Mouse (Mus musculus) lung, embryonic 15.5 days (tissue): ENCODE data around the gene Gsc2. TPM values are rescaled to one million over a fixed set of nuclear protein-coding genes. Genes with fewer than 3 reads are reported as not detected.

Experiments
- ATAC-seq: fragments of 200-750 bp; cut with Nextera tagmentation; 2 replicates; pipeline ENCODE4 v1.8.0; 2017; ENCODE audit warnings: moderate number of reproducible peaks, borderline replicate concordance; ENCODE audit not compliant: low FRiP score, low TSS enrichment; ENCODE audit errors: extremely low read depth
- H3K27ac ChIP-seq: fragments of 300-500 bp; sonication (generic); 2 replicates; pipeline ENCODE4 v1.5.1; 2015; ENCODE audit warnings: moderate library complexity, mild to moderate bottlenecking, inconsistent platforms
- H3K27me3 ChIP-seq: fragments of 300-500 bp; sonication (generic); 2 replicates; pipeline ENCODE4 v1.6.1; 2015; ENCODE audit warnings: inconsistent platforms
- H3K36me3 ChIP-seq: fragments of 300-500 bp; sonication (generic); 2 replicates; pipeline ENCODE4 v1.6.1; 2015; ENCODE audit warnings: inconsistent platforms
- H3K4me1 ChIP-seq: fragments of 300-500 bp; sonication (generic); 2 replicates; pipeline ENCODE4 v1.6.1; 2015; ENCODE audit warnings: inconsistent platforms
- H3K4me2 ChIP-seq: fragments of 300-500 bp; sonication (generic); 2 replicates; pipeline ENCODE4 v1.6.1; 2015; ENCODE audit warnings: inconsistent platforms, mild to moderate bottlenecking, moderate library complexity
- H3K4me3 ChIP-seq: fragments of 300-500 bp; sonication (generic); 2 replicates; pipeline ENCODE4 v1.5.1; 2015; ENCODE audit warnings: mild to moderate bottlenecking, inconsistent platforms
- H3K9ac ChIP-seq: fragments of 300-500 bp; sonication (generic); 2 replicates; pipeline ENCODE4 v1.6.1; 2015; ENCODE audit warnings: inconsistent platforms
- H3K9me3 ChIP-seq: fragments of 300-500 bp; sonication (generic); 2 replicates; pipeline ENCODE4 v1.6.1; 2016; ENCODE audit warnings: inconsistent platforms
- WGBS: fragments of 180-500 bp; shearing (Covaris S2); methylation state at CpG from one replicate; pipeline ENCODE4 v1.1.7; 2015; 5-methylcytosine and 5-hydroxymethylcytosine counted together
- polyA plus RNA-seq: library from polyadenylated mRNA; unstranded; fragments of >200 nt; fragmentation: Nextera tagmentation; extraction: Ambion mirVana; gene quantifications from 2 replicates; pipeline ENCODE4 v1.2.1, GENCODE M21; 2015

The Gsc2 gene
- polyA plus RNA-seq, 1 experiment from 2014 or later: not detected

DNA sequence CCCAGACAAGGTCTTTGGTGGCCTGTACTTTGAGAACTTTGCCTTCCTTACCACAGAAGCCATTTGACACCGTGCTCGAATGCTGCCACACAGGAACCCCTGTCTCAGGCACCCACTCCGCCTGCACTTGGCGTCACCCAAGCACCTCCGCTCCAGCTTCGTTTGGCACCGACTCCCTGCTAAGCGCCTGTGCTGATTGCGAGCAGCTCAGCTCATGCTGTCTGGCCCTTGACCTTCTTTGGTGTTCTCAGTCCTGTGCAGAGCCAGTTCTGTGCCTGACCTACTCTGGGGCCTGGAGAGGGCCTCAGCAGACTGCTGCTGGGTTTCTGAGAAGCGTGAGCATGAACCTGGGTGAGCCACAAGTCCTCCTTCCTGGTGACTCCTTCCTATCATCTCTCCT is 21.9 kb upstream of the Gsc2 start:
- Histone ChIP-seq H3K4me2 (no peak overlapping the region), H3K27me3 (no peaks in the 10 kb centered on the region; the same call in 1 of the 2 replicates), H3K27ac (no peak overlapping the region), H3K4me3 (no peak overlapping the region), H3K36me3 (no peaks in the 10 kb centered on the region), H3K9ac (no peak overlapping the region), H3K9me3 (no peaks in the 10 kb centered on the region), H3K4me1 (peaks cover 11% of the 10 kb centered on the region)
- 69% methylated on average over 10 of the region's 10 CpGs for WGBS
- no peak for ATAC-seq

DNA sequence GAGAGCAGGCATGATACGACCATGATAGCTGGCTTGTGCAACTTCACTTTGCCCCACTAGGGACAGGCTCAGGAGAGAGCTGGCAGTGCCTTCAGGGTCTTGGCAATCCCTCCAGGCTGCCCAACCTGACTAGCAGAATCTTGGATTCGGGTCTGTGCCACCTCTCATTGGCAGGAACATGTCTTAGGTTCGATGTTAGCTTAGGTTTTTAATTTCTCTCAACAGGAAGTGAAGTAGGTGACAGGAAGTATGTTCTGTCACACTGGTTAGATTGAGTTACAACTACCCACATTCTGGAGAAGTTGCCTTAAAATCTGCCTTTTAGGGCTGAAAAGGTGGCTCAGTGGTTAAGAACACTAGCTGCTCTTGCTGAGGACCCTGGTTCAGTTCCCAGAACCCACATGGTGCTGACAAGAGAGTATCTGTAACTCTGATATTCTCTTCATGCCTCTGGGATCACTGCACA is 19.6 kb upstream of the Gsc2 start:
- WGBS: 54% methylated on average over 3 of the region's 3 CpGs
- Histone ChIP-seq H3K27ac (no peak overlapping the region), H3K4me2 (no peak overlapping the region), H3K9me3 (no peaks in the 10 kb centered on the region), H3K4me1 (peaks cover 10% of the 10 kb centered on the region), H3K36me3 (no peaks in the 10 kb centered on the region), H3K4me3 (no peak overlapping the region), H3K9ac (no peak overlapping the region), H3K27me3 (no peaks in the 10 kb centered on the region; the same call in 1 of the 2 replicates)
- no peak for ATAC-seq

DNA sequence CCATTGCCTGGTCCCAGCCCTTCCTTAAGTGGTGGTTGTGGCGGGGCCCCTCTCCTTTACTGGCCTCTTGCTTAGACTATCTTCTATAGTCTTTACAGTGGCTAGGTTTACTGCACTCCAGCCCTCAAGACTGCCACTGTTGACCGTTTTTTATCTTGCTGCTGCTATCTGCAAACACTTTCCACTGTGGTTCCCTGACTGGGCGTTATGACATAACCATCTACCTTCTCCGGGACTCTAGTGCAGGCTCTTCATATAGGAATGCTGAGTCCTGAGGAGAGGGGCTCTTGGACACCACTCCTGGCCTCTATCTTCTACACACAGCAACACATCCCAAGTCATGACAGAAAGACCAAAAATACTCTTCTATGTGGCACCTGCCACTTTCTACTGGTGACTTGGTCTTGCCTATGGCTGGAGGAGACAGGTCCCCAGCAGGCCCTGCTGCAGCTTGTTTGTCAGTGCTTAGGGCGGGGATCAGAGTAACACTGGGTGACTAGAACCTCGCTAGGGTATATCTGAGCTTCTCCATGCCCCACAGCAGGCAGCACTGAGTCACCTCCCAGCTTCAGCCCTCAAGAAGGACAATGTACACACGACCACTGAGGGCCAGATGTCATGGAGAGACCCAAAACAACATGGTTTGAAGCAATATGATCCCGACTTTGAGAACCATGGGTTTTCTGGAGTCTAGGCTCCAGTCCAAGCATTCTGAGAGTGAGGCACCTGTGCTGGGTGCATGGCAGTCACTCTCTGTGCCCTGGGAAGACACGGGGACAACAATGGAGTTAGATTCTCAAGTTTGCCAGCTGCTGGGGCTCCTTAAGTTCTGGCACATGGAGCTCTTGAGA is 19.0 kb upstream of the Gsc2 start:
- WGBS: 56% methylated on average over 9 of the region's 9 CpGs
- H3K4me1 ChIP-seq: peaks cover 7% of the 10 kb centered on the region
- H3K4me3 ChIP-seq: no peak overlapping the region
- no peak overlapping the region for H3K4me2 ChIP-seq
- no peak for ATAC-seq
- no peaks in the 10 kb centered on the region for H3K9me3 ChIP-seq
- no peaks in the 10 kb centered on the region; the same call in 1 of the 2 replicates for H3K27me3 ChIP-seq
- no peaks in the 10 kb centered on the region for H3K36me3 ChIP-seq
- no peak overlapping the region for H3K9ac ChIP-seq
- no peak overlapping the region for H3K27ac ChIP-seq

DNA sequence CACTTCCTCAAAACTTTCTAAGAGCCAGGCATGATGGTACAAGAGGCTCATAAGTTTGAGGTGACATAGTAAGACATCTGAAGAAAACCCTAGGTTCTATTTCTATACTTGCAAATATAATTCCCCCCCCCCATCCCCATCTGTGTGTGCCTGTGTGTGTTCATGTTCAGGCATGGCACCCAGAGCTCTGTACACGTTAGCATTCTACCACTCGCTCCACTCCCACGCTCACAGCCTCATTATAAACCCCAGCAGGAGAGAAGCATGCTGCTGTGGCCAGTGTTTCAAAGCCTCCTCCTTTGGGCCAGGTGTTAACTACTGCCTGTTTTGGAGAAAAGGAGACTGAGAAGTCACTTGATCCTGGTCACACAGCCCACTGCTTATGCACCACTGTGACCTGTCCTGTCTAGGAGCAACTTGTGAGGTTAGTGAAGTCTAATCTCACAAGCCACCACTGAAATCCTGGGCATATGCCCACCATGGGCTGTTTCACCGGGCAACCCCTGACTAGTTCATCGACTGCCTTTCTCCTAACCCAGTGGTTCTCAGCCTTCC is 17.1 kb upstream of the Gsc2 start:
- Histone ChIP-seq H3K36me3 (no peaks in the 10 kb centered on the region), H3K27ac (no peak overlapping the region), H3K4me3 (no peak overlapping the region), H3K4me1 (peaks cover 7% of the 10 kb centered on the region), H3K4me2 (no peak overlapping the region), H3K27me3 (no peaks in the 10 kb centered on the region; the same call in 1 of the 2 replicates), H3K9me3 (no peaks in the 10 kb centered on the region), H3K9ac (no peak overlapping the region)
- no peak for ATAC-seq
- 66% methylated on average over 5 of the region's 5 CpGs for WGBS

DNA sequence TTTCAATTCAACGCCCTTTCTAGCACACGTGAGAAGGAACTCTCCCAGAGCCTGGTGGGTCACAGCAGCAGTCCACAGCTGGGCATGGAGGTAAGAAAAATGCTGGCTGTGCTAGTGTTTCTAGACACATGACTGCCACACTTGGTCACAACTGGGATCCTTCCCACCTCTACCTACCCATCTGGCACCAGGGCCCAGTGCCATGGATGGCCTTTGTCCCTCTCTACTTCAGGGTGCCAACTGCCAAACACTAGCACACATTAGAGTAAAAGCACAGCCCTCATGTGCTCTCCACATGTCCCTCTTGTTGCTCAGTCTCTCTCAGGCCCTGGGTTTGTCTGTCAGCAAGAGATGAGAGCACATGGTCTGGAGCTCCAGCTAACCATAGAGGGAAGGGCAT is 14.8 kb upstream of the Gsc2 start:
- H3K27me3 ChIP-seq: no peaks in the 10 kb centered on the region
- no peak for ATAC-seq
- no peak overlapping the region for H3K27ac ChIP-seq
- H3K4me3 ChIP-seq: no peak overlapping the region
- H3K9me3 ChIP-seq: no peaks in the 10 kb centered on the region
- peaks cover 13% of the 10 kb centered on the region for H3K4me1 ChIP-seq
- no peak overlapping the region for H3K9ac ChIP-seq
- 76% methylated on average over 2 of the region's 2 CpGs for WGBS
- 0 out of 2 replicates have a peak, but pooled peaks cover 6% of the 10 kb centered on the region for H3K36me3 ChIP-seq
- H3K4me2 ChIP-seq: no peak overlapping the region

DNA sequence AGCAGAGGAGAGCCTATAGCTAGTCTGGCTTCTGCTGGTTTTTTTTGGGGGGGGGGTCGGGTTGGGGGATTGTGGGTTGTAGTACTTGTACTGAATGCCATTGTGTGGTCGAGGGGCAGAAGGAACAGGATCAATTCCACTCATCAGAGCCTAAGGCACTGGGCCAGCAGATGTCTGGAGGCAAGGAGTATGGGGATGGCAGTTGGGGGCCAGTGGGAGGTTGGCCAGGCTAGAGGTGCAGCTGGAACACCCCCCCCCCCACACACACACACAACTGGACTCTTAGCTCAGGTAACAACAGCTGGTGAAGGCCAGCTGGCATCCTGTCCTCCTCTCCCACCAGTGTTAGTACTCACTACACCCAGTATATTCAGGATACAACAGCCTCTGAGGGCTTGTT is 14.4 kb upstream of the Gsc2 start:
- peak overlapping the region; percentile 97 for H3K4me2 ChIP-seq
- no peak for ATAC-seq
- H3K36me3 ChIP-seq: 0 out of 2 replicates have a peak, but pooled peaks cover 6% of the 10 kb centered on the region
- H3K27me3 ChIP-seq: no peaks in the 10 kb centered on the region
- H3K27ac ChIP-seq: peak overlapping the region; percentile 85
- H3K4me3 ChIP-seq: no peak overlapping the region
- peaks cover 13% of the 10 kb centered on the region for H3K4me1 ChIP-seq
- WGBS: 16% methylated on average over 2 of the region's 2 CpGs
- H3K9ac ChIP-seq: no peak overlapping the region
- H3K9me3 ChIP-seq: no peaks in the 10 kb centered on the region

DNA sequence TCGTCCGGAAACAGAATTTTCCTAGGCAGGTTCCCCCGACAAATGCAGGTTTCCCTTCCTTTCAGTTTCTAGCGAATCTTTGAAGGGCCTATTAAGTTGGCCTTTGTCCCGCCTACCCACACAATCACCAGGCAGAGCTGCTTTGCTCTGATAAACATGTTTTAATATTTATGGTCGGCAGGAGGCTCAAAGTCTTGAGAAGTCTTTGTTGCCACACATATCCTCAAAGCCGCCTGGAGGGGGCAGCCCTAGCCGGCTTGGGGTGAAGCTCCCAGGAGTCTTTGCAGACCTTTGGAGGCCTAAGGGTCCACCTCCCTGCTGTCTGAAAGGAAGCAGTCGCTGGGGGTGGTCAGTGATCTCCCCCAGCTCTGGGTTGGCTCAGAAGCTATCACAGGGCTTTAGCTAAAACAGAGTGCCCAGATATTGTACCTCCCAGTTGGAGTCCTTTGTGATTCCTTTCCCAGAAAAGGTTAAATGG is 13.8 kb upstream of the Gsc2 start:
- Histone ChIP-seq H3K9me3 (no peaks in the 10 kb centered on the region), H3K27ac (peak overlapping the region; percentile 85), H3K4me3 (peak overlapping the region; percentile 69), H3K9ac (peak overlapping the region; percentile 53), H3K4me2 (peak overlapping the region; percentile 97), H3K36me3 (0 out of 2 replicates have a peak, but pooled peaks cover 6% of the 10 kb centered on the region), H3K27me3 (no peaks in the 10 kb centered on the region), H3K4me1 (peaks cover 13% of the 10 kb centered on the region)
- peak; percentile 62; the same call in 1 of the 2 replicates for ATAC-seq
- under 1% methylated on average over 9 of the region's 9 CpGs for WGBS

DNA sequence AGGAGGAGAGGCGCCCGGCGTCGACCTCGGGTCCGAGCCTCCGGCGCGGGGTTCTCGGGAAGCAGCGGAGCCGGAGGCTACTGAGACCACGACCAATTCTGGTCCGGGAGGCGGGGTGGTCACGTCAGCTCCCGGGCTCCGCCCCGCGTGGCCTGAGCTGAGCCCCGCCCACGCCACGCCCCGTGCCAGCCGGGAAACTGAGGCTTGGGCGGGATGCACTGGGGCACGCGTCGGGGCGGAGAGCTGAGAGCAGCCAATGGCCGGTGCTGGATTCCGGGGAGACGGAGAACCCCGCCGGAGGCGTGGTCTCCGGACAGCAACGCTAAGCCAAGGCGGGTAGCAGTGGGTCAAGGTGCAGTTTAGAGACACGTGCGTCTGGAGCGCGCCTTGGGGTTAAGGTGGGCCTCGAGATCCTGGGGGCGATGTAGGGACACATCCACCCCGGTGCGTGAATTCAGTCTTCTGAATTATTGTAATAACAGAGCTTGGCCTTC is 13.3 kb upstream of the Gsc2 start, which contains the start of gene Slc25a1:
TSS of gene Slc25a1 (minus strand) at position 133 of the 494 bp plus-strand sequence.
- Histone ChIP-seq H3K4me3 (peak within 1 kb of the TSS; percentile 69), H3K36me3 (0 out of 2 replicates have a peak, but pooled peaks cover 6% of the 10 kb centered on the region), H3K27ac (peak within 1 kb of the TSS; percentile 85), H3K27me3 (no peaks in the 10 kb centered on the region), H3K9ac (peak within 1 kb of the TSS; percentile 53), H3K4me2 (peak within 1 kb of the TSS; percentile 97), H3K9me3 (no peaks in the 10 kb centered on the region), H3K4me1 (peaks cover 13% of the 10 kb centered on the region)
- ATAC-seq: peak; percentile 83
- WGBS: under 1% methylated on average over 47 of the region's 47 CpGs

DNA sequence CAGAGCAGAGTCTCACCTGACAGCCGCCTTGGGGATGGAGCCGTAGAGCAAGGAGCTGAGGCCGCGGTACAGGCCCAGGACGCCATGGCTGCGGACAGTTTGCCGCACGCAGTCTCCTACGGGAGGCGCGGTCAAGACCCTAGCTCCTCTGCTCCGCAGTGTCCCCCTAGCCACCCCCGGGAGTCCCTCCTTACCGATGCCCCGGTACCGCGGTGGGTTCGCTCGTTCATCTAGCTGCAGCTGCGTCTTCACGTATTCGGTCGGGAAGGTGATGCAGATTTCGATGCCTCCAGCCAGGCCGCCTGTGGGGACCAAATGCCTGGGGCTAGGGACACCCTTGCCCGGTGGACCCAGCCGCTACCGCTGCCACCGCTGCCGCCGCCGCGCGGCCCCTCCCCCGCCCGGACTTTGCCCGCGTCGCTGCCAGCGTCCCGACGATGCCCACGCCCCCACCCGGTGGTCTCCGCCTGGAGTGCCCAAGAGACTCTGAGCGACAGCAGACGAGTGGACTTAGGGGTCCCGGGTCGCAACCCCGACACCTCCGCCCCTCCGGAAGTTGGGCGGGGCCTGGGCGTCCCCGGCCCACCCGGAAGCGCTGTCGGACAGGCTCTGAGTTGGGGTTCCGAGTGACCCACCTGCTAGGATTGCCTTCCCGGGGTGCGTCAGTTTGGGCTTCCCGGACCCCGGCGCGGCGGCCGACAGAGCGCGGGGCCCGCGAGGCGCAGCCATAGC is 12.7 kb upstream of the Gsc2 start:
- WGBS: under 1% methylated on average over 61 of the region's 72 CpGs
- Histone ChIP-seq H3K27me3 (no peaks in the 10 kb centered on the region), H3K4me2 (peak overlapping the region; percentile 97), H3K4me3 (peak overlapping the region; percentile 69), H3K9me3 (no peaks in the 10 kb centered on the region), H3K4me1 (peaks cover 18% of the 10 kb centered on the region), H3K27ac (peak overlapping the region; percentile 85), H3K9ac (peak overlapping the region; percentile 53), H3K36me3 (0 out of 2 replicates have a peak, but pooled peaks cover 6% of the 10 kb centered on the region)
- ATAC-seq: peak; percentile 57

DNA sequence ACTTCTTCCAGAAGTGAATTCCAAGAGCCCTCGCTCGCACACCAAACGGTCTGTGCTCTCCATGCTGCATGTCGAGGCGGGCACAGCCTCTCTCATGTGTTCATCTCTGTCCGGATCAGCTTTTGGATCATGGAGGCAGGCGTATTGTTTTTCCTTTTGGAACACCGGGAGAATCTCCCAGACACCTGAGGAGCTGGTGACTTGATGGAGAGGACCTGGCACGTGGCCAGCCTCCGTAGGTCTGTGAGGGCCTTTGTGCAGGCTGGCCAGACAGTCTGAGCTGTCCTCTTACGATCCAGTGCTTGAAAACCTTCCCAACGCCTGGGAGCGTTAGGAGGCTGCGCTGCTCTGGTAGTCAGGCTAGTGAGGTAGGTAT is 7.3 kb upstream of the Gsc2 start:
- Histone ChIP-seq H3K9me3 (no peaks in the 10 kb centered on the region), H3K4me3 (peak overlapping the region; percentile 60), H3K27ac (peak overlapping the region; percentile 49), H3K9ac (peak overlapping the region; percentile 67), H3K27me3 (peaks cover 33% of the 10 kb centered on the region), H3K36me3 (0 out of 2 replicates have a peak, but pooled peaks cover 6% of the 10 kb centered on the region), H3K4me1 (peaks cover 26% of the 10 kb centered on the region), H3K4me2 (peak overlapping the region; percentile 94)
- ATAC-seq: peak; percentile 9
- WGBS: under 1% methylated on average over 14 of the region's 14 CpGs
